Mouse (Mus musculus): ENCODE results near the gene Ndufb8.

The Ndufb8 gene

GRCm38 (mm10) chr19:44525551-44526205 is 29.6 kb downstream of the Ndufb8 start:
- no peak for DNase-seq

- DNase-seq, result no peak
These were observed 36.1 kb downstream of the Ndufb8 start for GRCm38 (mm10) chr19:44519152-44519551.

- DNase-seq, result no peak
These were observed 37.1 kb downstream of the Ndufb8 start for GRCm38 (mm10) chr19:44517996-44518768.

- no peak for DNase-seq
These were observed 39.5 kb downstream of the Ndufb8 start for GRCm38 (mm10) chr19:44515769-44516168.

GRCm38 (mm10) chr19:44514521-44515451 is 40.5 kb downstream of the Ndufb8 start:
- no peak for DNase-seq

- no peak for DNase-seq
These were observed 41.2 kb downstream of the Ndufb8 start for GRCm38 (mm10) chr19:44513921-44514482.

- no peak for DNase-seq
These were observed 42.0 kb downstream of the Ndufb8 start for GRCm38 (mm10) chr19:44513054-44513833.

- DNase-seq, result no peak
These were observed 42.6 kb downstream of the Ndufb8 start for GRCm38 (mm10) chr19:44512601-44513000.

GRCm38 (mm10) chr19:44511451-44512231 is 43.6 kb downstream of the Ndufb8 start:
- DNase-seq, result no peak

GRCm38 (mm10) chr19:44510534-44511175 is 44.6 kb downstream of the Ndufb8 start:
- DNase-seq, result no peak

GRCm38 (mm10) chr19:44502741-44503140 is 52.5 kb downstream of the Ndufb8 start:
- no peak for DNase-seq

GRCm38 (mm10) chr19:44501925-44502324 is 53.3 kb downstream of the Ndufb8 start:
- DNase-seq, result no peak

GRCm38 (mm10) chr19:44500240-44500639 is 55.0 kb downstream of the Ndufb8 start:
- DNase-seq, result no peak

GRCm38 (mm10) chr19:44498936-44499335 is 56.3 kb downstream of the Ndufb8 start:
- no peak for DNase-seq
